29 mouse cellular contexts compared by ENCODE assay signal in the genomic region with DNA sequence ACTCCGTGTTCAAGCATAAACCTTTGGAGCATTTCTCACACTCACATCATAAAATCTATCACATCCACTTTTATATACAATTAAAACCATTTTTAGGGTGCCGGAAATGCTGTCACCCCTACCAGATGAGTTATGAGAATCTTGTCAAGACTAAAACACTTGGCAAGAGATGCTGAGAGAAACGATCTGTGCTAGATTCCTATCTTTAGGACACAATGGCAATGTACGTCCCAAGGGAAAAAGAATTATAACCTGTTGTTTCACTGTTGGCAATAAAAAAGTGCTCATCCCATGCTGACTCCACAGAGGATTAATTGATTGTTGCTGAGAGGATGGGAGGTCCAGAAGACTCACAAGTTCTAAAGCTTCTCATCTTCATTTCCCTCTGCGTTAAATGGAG.
"Had no signal": no experiment of that assay in that cellular context is flagged by ENCODE, and none has a peak within 500 bp of the region (broad histone marks: within the 10 kb centered on the region; RNA-seq: fewer than 3 reads in every experiment).

No protein-coding gene starts in this region.

- H3K27ac ChIP-seq: embryonic facial prominence, embryonic 10.5 days; embryonic facial prominence, embryonic 12.5 days; embryonic facial prominence, embryonic 13.5 days; embryonic facial prominence, embryonic 15.5 days; forebrain, embryonic 10.5 days; forebrain, embryonic 12.5 days; forebrain, embryonic 13.5 days; forebrain, embryonic 15.5 days; gastrocnemius, adult 2 months; heart, adult 2 months had no signal

- H3K9me3 ChIP-seq: embryonic facial prominence, embryonic 10.5 days; embryonic facial prominence, embryonic 12.5 days; embryonic facial prominence, embryonic 13.5 days; embryonic facial prominence, embryonic 15.5 days; forebrain, embryonic 10.5 days; forebrain, embryonic 12.5 days; forebrain, embryonic 13.5 days; forebrain, embryonic 15.5 days had no signal

- DNase-seq: cerebellum, adult 2 months; cerebellum, adult 8-10 months; cerebellum, adult 9-10 months; cerebellum, adult 9-11 months; cerebellum, postnatal 10 days; cerebellum, postnatal 14 days; cerebellum, postnatal 25 days; cerebellum, postnatal 36 days; embryo, embryonic 11 days; forebrain, postnatal 0 days; gastrocnemius, adult 2 months; gastrocnemius, postnatal 10 days; gastrocnemius, postnatal 14 days; gastrocnemius, postnatal 25 days; gastrocnemius, postnatal 36 days; heart, adult 11 months; heart, adult 18-20 months; heart, adult 2 months had no signal

- H3K27me3 ChIP-seq: embryonic facial prominence, embryonic 12.5 days; embryonic facial prominence, embryonic 13.5 days; embryonic facial prominence, embryonic 15.5 days; forebrain, embryonic 12.5 days; forebrain, embryonic 13.5 days; forebrain, embryonic 15.5 days had no signal

- H3K9ac ChIP-seq: embryonic facial prominence, embryonic 12.5 days; embryonic facial prominence, embryonic 13.5 days; embryonic facial prominence, embryonic 15.5 days; forebrain, embryonic 12.5 days; forebrain, embryonic 13.5 days; forebrain, embryonic 15.5 days; forebrain, postnatal 0 days had no signal

- H3K36me3 ChIP-seq: embryonic facial prominence, embryonic 10.5 days; embryonic facial prominence, embryonic 12.5 days; embryonic facial prominence, embryonic 13.5 days; embryonic facial prominence, embryonic 15.5 days; forebrain, embryonic 10.5 days; forebrain, embryonic 12.5 days; forebrain, embryonic 15.5 days had no signal

- H3K4me3 ChIP-seq: embryonic facial prominence, embryonic 10.5 days; embryonic facial prominence, embryonic 12.5 days; embryonic facial prominence, embryonic 13.5 days; embryonic facial prominence, embryonic 15.5 days; erythroblast, embryonic 14.5 days; forebrain, embryonic 10.5 days; forebrain, embryonic 12.5 days; forebrain, embryonic 13.5 days; forebrain, embryonic 15.5 days; gastrocnemius, adult 2 months; heart, adult 2 months had no signal

- H3K4me2 ChIP-seq: embryonic facial prominence, embryonic 12.5 days; embryonic facial prominence, embryonic 13.5 days; embryonic facial prominence, embryonic 15.5 days; forebrain, embryonic 12.5 days; forebrain, embryonic 13.5 days; forebrain, embryonic 15.5 days had no signal

- H3K4me1 ChIP-seq: embryonic facial prominence, embryonic 10.5 days; embryonic facial prominence, embryonic 12.5 days; embryonic facial prominence, embryonic 13.5 days; embryonic facial prominence, embryonic 15.5 days; forebrain, embryonic 10.5 days; forebrain, embryonic 12.5 days; forebrain, embryonic 13.5 days; forebrain, embryonic 15.5 days had no signal

- ATAC-seq: forebrain, embryonic 13.5 days; forebrain, embryonic 14.5 days; forebrain, embryonic 15.5 days; forebrain, embryonic 16.5 days; forebrain, postnatal 0 days had no signal
